Mouse (Mus musculus) megakaryocyte, embryonic 14.5 days (primary cell): ENCODE results near the gene Slco1c1.

ENCODE experiments used
- FLI1 ChIP-seq: IDR thresholded peaks from 2 replicates; pipeline ENCODE4 v1.6.1; 2012; ENCODE audit warnings: low read length, inconsistent platforms, mixed read lengths
- GATA1 ChIP-seq: IDR thresholded peaks from 3 replicates; pipeline ENCODE4 v1.6.1; 2012; ENCODE audit warnings: mixed read lengths, low read length, inconsistent platforms, borderline replicate concordance

DNA sequence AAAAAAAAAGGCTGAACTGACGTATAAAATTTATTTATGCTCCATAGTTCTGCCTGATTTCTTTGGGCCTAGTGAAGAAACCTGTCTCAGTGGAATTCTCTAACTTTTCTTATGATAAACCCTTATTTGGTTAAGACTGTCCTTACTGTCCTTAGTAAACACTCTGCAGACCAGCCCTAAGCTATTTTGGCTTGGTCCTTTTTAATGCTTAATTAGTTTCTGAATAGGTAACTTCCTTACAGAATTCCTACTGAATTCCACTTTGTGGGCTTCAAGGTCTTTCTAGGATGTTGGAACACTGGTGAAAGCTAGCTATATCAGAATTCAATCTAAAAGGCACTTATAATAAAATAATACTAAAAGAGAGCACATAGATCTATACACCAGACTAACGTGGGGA, 71.9 kb downstream of the Slco1c1 start:
- TF ChIP-seq GATA1 = no peak
- TF ChIP-seq FLI1 = no peak
